Mouse (Mus musculus) heart, embryonic 16.5 days (tissue): ENCODE measurements around the gene Plekha4. TPM values are rescaled to one million over a fixed set of nuclear protein-coding genes. Genes with fewer than 3 reads are reported as not detected.

ENCODE experiments used
- ATAC-seq: fragments of 200-750 bp; cut with Nextera tagmentation; replicated peaks from 2 replicates; pipeline ENCODE4 v1.8.0; 2017; ENCODE audit warnings: moderate number of reproducible peaks; ENCODE audit not compliant: insufficient read depth, low FRiP score; ENCODE audit errors: extremely low read depth
- H3K27ac ChIP-seq: fragments of 300-500 bp; sonication (generic); 2 replicates; pipeline ENCODE4 v1.5.1; 2014; ENCODE audit warnings: mild to moderate bottlenecking, low read length, control low read depth, moderate library complexity
- H3K27me3 ChIP-seq: fragments of 300-500 bp; sonication (generic); 2 replicates; pipeline ENCODE4 v1.6.1; 2014; ENCODE audit warnings: low read length, mixed read lengths; ENCODE audit not compliant: control insufficient read depth, insufficient read depth
- H3K36me3 ChIP-seq: fragments of 300-500 bp; sonication (generic); 2 replicates; pipeline ENCODE4 v1.6.1; 2014; ENCODE audit not compliant: control insufficient read depth, insufficient read depth
- H3K4me1 ChIP-seq: fragments of 300-500 bp; sonication (generic); 2 replicates; pipeline ENCODE4 v1.6.1; 2014; ENCODE audit warnings: low read length, mixed read lengths; ENCODE audit not compliant: control insufficient read depth, insufficient read depth
- H3K4me2 ChIP-seq: fragments of 300-500 bp; sonication (generic); 2 replicates; pipeline ENCODE4 v1.6.1; 2014; ENCODE audit warnings: low read depth, mild to moderate bottlenecking, control low read depth, low read length
- H3K4me3 ChIP-seq: fragments of 300-500 bp; sonication (generic); 2 replicates; pipeline ENCODE4 v1.5.1; 2014; ENCODE audit warnings: mild to moderate bottlenecking, control low read depth, low read length
- H3K9ac ChIP-seq: fragments of 300-500 bp; sonication (generic); 2 replicates; pipeline ENCODE4 v1.6.1; 2014; ENCODE audit warnings: low read length, control low read depth
- H3K9me3 ChIP-seq: fragments of 300-500 bp; sonication (generic); replicated peaks from 2 replicates; pipeline ENCODE4 v1.6.1; 2016; ENCODE audit warnings: low read length; ENCODE audit not compliant: control insufficient read depth
- WGBS: fragments of 180-500 bp; shearing (Covaris S2); extraction: QIAGEN DNeasy Blood & Tissue Kit; methylation state at CpG from one replicate; pipeline ENCODE4 v1.1.7; 2014; 5-methylcytosine and 5-hydroxymethylcytosine counted together
- polyA plus RNA-seq: library from polyadenylated mRNA; unstranded; fragments of >200 nt; fragmentation: Nextera tagmentation; extraction: Ambion mirVana; gene quantifications from 2 replicates; pipeline ENCODE4 v1.2.1, GENCODE M21; 2015

Plekha4 gene
- polyA plus RNA-seq, 1 experiment from 2014 or later = 1.3 TPM

GRCm38 (mm10) chr7:45589173-45589572 is 63.0 kb downstream of the Plekha4 start:
- H3K4me1 ChIP-seq = peaks cover 2% of the 10 kb centered on the region; the same call in 1 of the 2 replicates
- no peak overlapping the region for H3K27ac ChIP-seq
- no peak overlapping the region; the same call in 1 of the 2 replicates for H3K9ac ChIP-seq
- peaks cover 15% of the 10 kb centered on the region for H3K36me3 ChIP-seq
- WGBS = 5% methylated on average over 19 of the region's 19 CpGs
- no peaks in the 10 kb centered on the region for H3K9me3 ChIP-seq
- H3K27me3 ChIP-seq = no peaks in the 10 kb centered on the region
- peak overlapping the region; percentile 49 for H3K4me3 ChIP-seq
- peak overlapping the region; percentile 56 for H3K4me2 ChIP-seq
- ATAC-seq = peak; percentile 97

- no peak for ATAC-seq
- 0 out of 2 replicates have a peak overlapping the region, but pooled peaks have one; percentile 16 for H3K27ac ChIP-seq
- 94% methylated on average over 5 of the region's 5 CpGs for WGBS
Observed at GRCm38 (mm10) chr7:45589898-45590297, 63.8 kb downstream of the Plekha4 start.

GRCm38 (mm10) chr7:45590874-45591273 is 64.7 kb downstream of the Plekha4 start:
- H3K4me1 ChIP-seq = peaks cover 2% of the 10 kb centered on the region; the same call in 1 of the 2 replicates
- H3K9ac ChIP-seq = no peak overlapping the region
- 58% methylated on average over 3 of the region's 3 CpGs for WGBS
- H3K4me2 ChIP-seq = no peak overlapping the region
- no peak for ATAC-seq
- H3K4me3 ChIP-seq = no peak overlapping the region
- no peaks in the 10 kb centered on the region for H3K9me3 ChIP-seq
- peaks cover 1% of the 10 kb centered on the region; the same call in 1 of the 2 replicates for H3K36me3 ChIP-seq
- H3K27ac ChIP-seq = no peak overlapping the region
- H3K27me3 ChIP-seq = no peaks in the 10 kb centered on the region

More at GRCm38 (mm10) chr7:45589898-45590297, 63.8 kb downstream of the Plekha4 start:
- H3K4me3 ChIP-seq = no peak overlapping the region
- peaks cover 9% of the 10 kb centered on the region for H3K36me3 ChIP-seq
- no peaks in the 10 kb centered on the region for H3K27me3 ChIP-seq
- H3K9me3 ChIP-seq = no peaks in the 10 kb centered on the region
- H3K4me1 ChIP-seq = peaks cover 2% of the 10 kb centered on the region; the same call in 1 of the 2 replicates
- H3K4me2 ChIP-seq = no peak overlapping the region
- no peak overlapping the region; the same call in 1 of the 2 replicates for H3K9ac ChIP-seq

- Histone ChIP-seq H3K36me3 (no peaks in the 10 kb centered on the region), H3K4me2 (no peak overlapping the region), H3K27ac (no peak overlapping the region; the same call in 1 of the 2 replicates), H3K27me3 (no peaks in the 10 kb centered on the region), H3K9me3 (no peaks in the 10 kb centered on the region), H3K4me1 (peaks cover 2% of the 10 kb centered on the region; the same call in 1 of the 2 replicates), H3K9ac (no peak overlapping the region), H3K4me3 (no peak overlapping the region)
- 68% methylated on average over 7 of the region's 7 CpGs for WGBS
- ATAC-seq = no peak
Observed at GRCm38 (mm10) chr7:45591880-45592279, 65.8 kb downstream of the Plekha4 start.

- WGBS = 14% methylated on average over 10 of the region's 10 CpGs
- H3K36me3 ChIP-seq = no peaks in the 10 kb centered on the region
- H3K4me2 ChIP-seq = no peak overlapping the region
- peaks cover 2% of the 10 kb centered on the region; the same call in 1 of the 2 replicates for H3K4me1 ChIP-seq
- H3K4me3 ChIP-seq = no peak overlapping the region
- no peak overlapping the region for H3K27ac ChIP-seq
- ATAC-seq = no peak
- no peak overlapping the region for H3K9ac ChIP-seq
- no peaks in the 10 kb centered on the region for H3K27me3 ChIP-seq
- H3K9me3 ChIP-seq = no peaks in the 10 kb centered on the region
Observed at GRCm38 (mm10) chr7:45593118-45593815, 67.1 kb downstream of the Plekha4 start.

GRCm38 (mm10) chr7:45595176-45595575 is 69.0 kb downstream of the Plekha4 start:
- H3K27ac ChIP-seq = no peak overlapping the region
- no peak overlapping the region for H3K4me2 ChIP-seq
- no peaks in the 10 kb centered on the region for H3K27me3 ChIP-seq
- WGBS = 84% methylated on average over 4 of the region's 4 CpGs
- no peaks in the 10 kb centered on the region; the same call in 1 of the 2 replicates for H3K4me1 ChIP-seq
- H3K9ac ChIP-seq = no peak overlapping the region
- H3K9me3 ChIP-seq = no peaks in the 10 kb centered on the region
- H3K36me3 ChIP-seq = no peaks in the 10 kb centered on the region
- ATAC-seq = no peak
- H3K4me3 ChIP-seq = no peak overlapping the region

- no peaks in the 10 kb centered on the region for H3K9me3 ChIP-seq
- no peak overlapping the region for H3K27ac ChIP-seq
- no peak for ATAC-seq
- 65% methylated on average over 1 of the region's 1 CpGs for WGBS
- no peaks in the 10 kb centered on the region; the same call in 1 of the 2 replicates for H3K4me1 ChIP-seq
- no peak overlapping the region for H3K4me2 ChIP-seq
- H3K4me3 ChIP-seq = no peak overlapping the region
- no peaks in the 10 kb centered on the region for H3K27me3 ChIP-seq
- no peak overlapping the region for H3K9ac ChIP-seq
- H3K36me3 ChIP-seq = no peaks in the 10 kb centered on the region
Observed at GRCm38 (mm10) chr7:45596107-45596506, 70.0 kb downstream of the Plekha4 start.

- no peaks in the 10 kb centered on the region for H3K36me3 ChIP-seq
- 84% methylated on average over 5 of the region's 5 CpGs for WGBS
- H3K27ac ChIP-seq = no peak overlapping the region
- H3K4me1 ChIP-seq = no peaks in the 10 kb centered on the region; the same call in 1 of the 2 replicates
- H3K9ac ChIP-seq = no peak overlapping the region
- H3K4me3 ChIP-seq = no peak overlapping the region
- H3K27me3 ChIP-seq = no peaks in the 10 kb centered on the region
- no peak for ATAC-seq
- H3K9me3 ChIP-seq = no peaks in the 10 kb centered on the region
- H3K4me2 ChIP-seq = no peak overlapping the region
Observed at GRCm38 (mm10) chr7:45597013-45597412, 70.9 kb downstream of the Plekha4 start.

GRCm38 (mm10) chr7:45597527-45597926 is 71.4 kb downstream of the Plekha4 start:
- 90% methylated on average over 6 of the region's 6 CpGs for WGBS
- ATAC-seq = no peak

More at GRCm38 (mm10) chr7:45597527-45597926, 71.4 kb downstream of the Plekha4 start:
- Histone ChIP-seq H3K27me3 (no peaks in the 10 kb centered on the region), H3K4me1 (no peaks in the 10 kb centered on the region; the same call in 1 of the 2 replicates), H3K4me3 (no peak overlapping the region), H3K4me2 (no peak overlapping the region), H3K36me3 (no peaks in the 10 kb centered on the region), H3K27ac (no peak overlapping the region), H3K9ac (no peak overlapping the region), H3K9me3 (no peaks in the 10 kb centered on the region)
